8 mouse cellular contexts compared by ENCODE assay signal in genomic region chr2:166906523-166907182, GRCm38 (mm10). TPM values are rescaled to one million over a fixed set of nuclear protein-coding genes. Genes with fewer than 3 reads are reported as not detected.
DNase-seq lines count a peak whose midpoint lies in the region; ATAC-seq and TF ChIP-seq lines count a peak whose summit lies in the region.

No protein-coding gene starts in this region.

- H3K4me3 ChIP-seq in spleen, adult 2 months (ENCODE audit: extremely low read depth, insufficient read depth, insufficient read length) = peak overlapping the region; percentile 93
- H3K4me3 ChIP-seq in heart, embryonic 10.5 days = peak overlapping the region; percentile 84
- H3K4me3 ChIP-seq in limb, embryonic 12.5 days (replicated peaks) = peak overlapping the region; percentile 86
- peak overlapping the region; percentile 92 for H3K4me3 ChIP-seq in midbrain, embryonic 13.5 days (replicated peaks)

- no peak for TF ChIP-seq CTCF in spleen, adult 2 months (IDR thresholded peaks at IDR 0.05; ENCODE audit: extremely low read depth, insufficient read depth, insufficient read length, insufficient replicate concordance)

- H3K4me2 ChIP-seq in limb, embryonic 12.5 days = peak overlapping the region; percentile 95
- H3K4me2 ChIP-seq in midbrain, embryonic 13.5 days (replicated peaks) = peak overlapping the region; percentile 95

- peak; percentile 9; the same call in 1 of the 2 replicates for ATAC-seq in limb, embryonic 12.5 days (ENCODE audit: insufficient number of reproducible peaks, insufficient read depth, low FRiP score, low TSS enrichment, low read depth)
- ATAC-seq in midbrain, embryonic 13.5 days = peak; percentile 44

- no peaks in the 10 kb centered on the region for H3K27me3 ChIP-seq in spleen, adult 2 months (ENCODE audit: control insufficient read depth, insufficient read depth, low read length)
- H3K27me3 ChIP-seq in heart, embryonic 10.5 days (ENCODE audit: insufficient read depth, poor library complexity, severe bottlenecking) = no peaks in the 10 kb centered on the region
- H3K27me3 ChIP-seq in limb, embryonic 12.5 days = no peaks in the 10 kb centered on the region
- no peaks in the 10 kb centered on the region for H3K27me3 ChIP-seq in midbrain, embryonic 13.5 days

- peak overlapping the region; percentile 86 for H3K9ac ChIP-seq in limb, embryonic 12.5 days (replicated peaks)
- H3K9ac ChIP-seq in midbrain, embryonic 13.5 days (replicated peaks) = peak overlapping the region; percentile 77

- H3K27ac ChIP-seq in spleen, adult 2 months (ENCODE audit: insufficient read depth, low read length) = peak overlapping the region; percentile 66
- peak overlapping the region; percentile 98 for H3K27ac ChIP-seq in heart, embryonic 10.5 days
- H3K27ac ChIP-seq in limb, embryonic 12.5 days = peak overlapping the region; percentile 98
- peak overlapping the region; percentile 94 for H3K27ac ChIP-seq in midbrain, embryonic 13.5 days

- H3K36me3 ChIP-seq in spleen, adult 2 months (ENCODE audit: control insufficient read depth, insufficient read depth, low read length) = no peaks in the 10 kb centered on the region
- peaks cover 12% of the 10 kb centered on the region for H3K36me3 ChIP-seq in heart, embryonic 10.5 days
- H3K36me3 ChIP-seq in limb, embryonic 12.5 days = peaks cover 22% of the 10 kb centered on the region
- H3K36me3 ChIP-seq in midbrain, embryonic 13.5 days = peaks cover 8% of the 10 kb centered on the region; the same call in 1 of the 2 replicates

- no peaks in the 10 kb centered on the region for H3K9me3 ChIP-seq in heart, embryonic 10.5 days
- H3K9me3 ChIP-seq in limb, embryonic 12.5 days = no peaks in the 10 kb centered on the region
- no peaks in the 10 kb centered on the region for H3K9me3 ChIP-seq in midbrain, embryonic 13.5 days

- H3K4me1 ChIP-seq in spleen, adult 2 months (ENCODE audit: control insufficient read depth, insufficient read depth, insufficient read length) = no peaks in the 10 kb centered on the region; the same call in 1 of the 2 replicates
- H3K4me1 ChIP-seq in heart, embryonic 10.5 days = peaks cover 20% of the 10 kb centered on the region
- H3K4me1 ChIP-seq in limb, embryonic 12.5 days (replicated peaks) = peaks cover 9% of the 10 kb centered on the region
- H3K4me1 ChIP-seq in midbrain, embryonic 13.5 days (replicated peaks) = peaks cover 18% of the 10 kb centered on the region

- no peak for TF ChIP-seq POLR2A in spleen, adult 2 months (IDR thresholded peaks at IDR 0.05; ENCODE audit: low read depth, low read length)

- WGBS in spleen, adult 2 months = under 1% methylated on average over 28 of the region's 28 CpGs
- WGBS in heart, embryonic 10.5 days = under 1% methylated on average over 28 of the region's 28 CpGs
- under 1% methylated on average over 28 of the region's 28 CpGs for WGBS in limb, embryonic 12.5 days
- under 1% methylated on average over 28 of the region's 28 CpGs for WGBS in midbrain, embryonic 13.5 days

- no peak for DNase-seq in spleen, adult 2 months (ENCODE audit: low read depth in 1 of 2, low spot score in 2 of 2)
- DNase-seq in spleen, adult 18-20 months = no peak
- DNase-seq in brain, adult 2 months (ENCODE audit: low read depth, low spot score) = peak; percentile 24
- no peak for DNase-seq in heart, embryonic 10.5 days (ENCODE audit: low spot score)
- no peak for DNase-seq in Muller cell, postnatal 12 days (ENCODE audit: inconsistent ontology term)
- no peak for DNase-seq in gastrocnemius, postnatal 10 days

RNA-seq across cellular contexts. Expression of gene Cse1l, which starts 0.8 kb away (rescaled TPM):
- 9.2 and 12.1 TPM in 2 replicates for polyA plus RNA-seq in spleen, adult 2 months (2012; rRNA removed)
- 147 and 155 TPM in 2 replicates for polyA plus RNA-seq in heart, embryonic 10.5 days (2016; fragmentation: Nextera tagmentation; extraction: Ambion mirVana)
- polyA plus RNA-seq in limb, embryonic 12.5 days (2016; fragmentation: Nextera tagmentation; extraction: Ambion mirVana) = 169 and 172 TPM in 2 replicates
- polyA plus RNA-seq in midbrain, embryonic 13.5 days (2015; fragmentation: Nextera tagmentation; extraction: Ambion mirVana) = 113 and 116 TPM in 2 replicates
- 10 to 100 TPM; 52.2 to 52.4 TPM for total RNA-seq in gastrocnemius, postnatal 10 days (2021)
